Mouse (Mus musculus): ENCODE data around the gene Cbfb. TPM values are rescaled to one million over a fixed set of nuclear protein-coding genes. Genes with fewer than 3 reads are reported as not detected.
A peak's percentile ranks its signal among the peaks of the same experiment; 100 is the strongest.

Cbfb gene
- polyA plus RNA-seq, 1 experiment from 2014 or later: 59.7 TPM

- Histone ChIP-seq H3K9ac (ENCODE audit: low read depth, low read length) (0 out of 2 replicates have a peak overlapping the region, but pooled peaks have one; percentile 10), H3K27me3 (ENCODE audit: insufficient read depth, low read length) (no peaks in the 10 kb centered on the region), H3K36me3 (ENCODE audit: insufficient read depth, low read length) (no peaks in the 10 kb centered on the region), H3K4me2 (ENCODE audit: low read length) (peak overlapping the region; percentile 58), H3K4me1 (replicated peaks; ENCODE audit: insufficient read depth, low read length) (0 out of 2 replicates have a peak, but pooled peaks cover 7% of the 10 kb centered on the region), H3K4me3 (replicated peaks; ENCODE audit: low read depth, low read length) (peak overlapping the region; percentile 17), H3K27ac (no peak overlapping the region), H3K9me3 (replicated peaks; ENCODE audit: low read length) (no peaks in the 10 kb centered on the region)
- TF ChIP-seq CTCF (IDR thresholded peaks at IDR 0.05; ENCODE audit: low read depth): peak; percentile 20; the same call in 1 of the 2 replicates
- WGBS: 3% methylated on average over 27 of the region's 27 CpGs
- ATAC-seq (replicated peaks; ENCODE audit: low FRiP score, low read depth): peak; percentile 81
- DNase-seq (ENCODE audit: low spot score): peak; percentile 76
These were observed 17.7 kb upstream of the Cbfb start for GRCm38 (mm10) chr8:105152623-105153398.

GRCm38 (mm10) chr8:105154316-105154715, 16.2 kb upstream of the Cbfb start:
- DNase-seq (ENCODE audit: low spot score) (no peak), ATAC-seq (replicated peaks; ENCODE audit: low FRiP score, low read depth) (no peak)
- Histone ChIP-seq H3K27ac (no peak overlapping the region), H3K4me3 (replicated peaks; ENCODE audit: low read depth, low read length) (no peak overlapping the region), H3K4me2 (ENCODE audit: low read length) (no peak overlapping the region), H3K27me3 (ENCODE audit: insufficient read depth, low read length) (no peaks in the 10 kb centered on the region), H3K36me3 (ENCODE audit: insufficient read depth, low read length) (no peaks in the 10 kb centered on the region), H3K4me1 (replicated peaks; ENCODE audit: insufficient read depth, low read length) (0 out of 2 replicates have a peak, but pooled peaks cover 7% of the 10 kb centered on the region), H3K9ac (ENCODE audit: low read depth, low read length) (no peak overlapping the region), H3K9me3 (replicated peaks; ENCODE audit: low read length) (no peaks in the 10 kb centered on the region)
- TF ChIP-seq CTCF (IDR thresholded peaks at IDR 0.05; ENCODE audit: low read depth): no peak
- WGBS: 86% methylated on average over 5 of the region's 5 CpGs

DNA sequence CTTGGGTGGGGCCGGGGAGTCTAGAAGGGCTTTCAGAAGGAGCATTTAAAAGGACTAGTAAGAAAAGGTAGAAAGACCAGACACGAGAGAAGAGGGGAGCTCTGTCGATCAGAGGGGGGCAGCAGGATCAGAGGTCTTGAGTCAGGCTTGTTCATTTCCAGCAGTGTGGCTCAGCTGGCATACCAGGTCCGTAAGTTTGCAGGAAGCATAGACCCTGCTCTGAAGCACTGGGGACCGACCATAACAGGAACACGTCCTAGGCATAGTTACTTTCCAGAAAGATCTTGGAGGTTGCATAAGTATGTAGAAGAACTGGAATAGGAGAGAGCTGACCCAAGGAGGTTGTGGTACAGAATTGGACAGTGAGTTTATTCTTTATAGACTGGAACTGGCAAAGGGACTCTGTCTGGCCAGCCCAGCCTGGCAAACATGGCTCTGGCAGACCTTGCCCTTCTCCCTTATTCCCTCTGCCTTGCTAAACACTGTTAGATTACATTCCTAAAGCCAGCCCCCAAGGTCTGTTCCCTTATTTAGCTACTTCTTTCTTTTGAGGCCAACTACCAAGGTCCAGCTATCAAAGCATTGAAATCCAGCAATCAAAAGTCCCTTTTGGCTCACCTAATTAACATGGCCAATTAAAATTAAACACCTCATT, 15.3 kb upstream of the Cbfb start:
- no peak overlapping the region for H3K27ac ChIP-seq
- no peaks in the 10 kb centered on the region for H3K9me3 ChIP-seq (replicated peaks; ENCODE audit: low read length)
- no peak for TF ChIP-seq CTCF (IDR thresholded peaks at IDR 0.05; ENCODE audit: low read depth)
- 87% methylated on average over 6 of the region's 6 CpGs for WGBS
- no peak overlapping the region for H3K9ac ChIP-seq (ENCODE audit: low read depth, low read length)
- H3K4me1 ChIP-seq (replicated peaks; ENCODE audit: insufficient read depth, low read length): 0 out of 2 replicates have a peak, but pooled peaks cover 7% of the 10 kb centered on the region
- H3K36me3 ChIP-seq (ENCODE audit: insufficient read depth, low read length): no peaks in the 10 kb centered on the region
- H3K27me3 ChIP-seq (ENCODE audit: insufficient read depth, low read length): no peaks in the 10 kb centered on the region
- DNase-seq (ENCODE audit: low spot score) (no peak), ATAC-seq (replicated peaks; ENCODE audit: low FRiP score, low read depth) (no peak)
- H3K4me2 ChIP-seq (ENCODE audit: low read length): no peak overlapping the region
- H3K4me3 ChIP-seq (replicated peaks; ENCODE audit: low read depth, low read length): no peak overlapping the region

DNA sequence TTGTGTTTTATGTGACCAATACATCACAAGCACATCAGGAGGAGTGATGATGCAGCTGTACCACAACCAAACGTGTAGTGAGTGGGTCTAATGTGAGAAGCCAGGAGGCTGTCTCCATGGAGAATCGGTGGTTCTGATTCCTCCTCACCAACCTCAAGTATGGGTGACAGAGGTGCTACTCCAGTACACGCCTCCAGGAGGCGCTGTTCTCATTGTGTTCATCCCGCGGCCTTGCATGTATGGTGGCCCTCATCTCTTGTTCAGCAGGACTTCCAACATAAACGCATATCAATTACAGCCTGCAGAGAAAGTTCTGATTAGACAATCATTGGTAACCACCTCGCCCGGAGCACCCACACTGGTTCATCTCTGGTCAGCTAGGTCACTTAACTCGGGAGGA, 12.9 kb upstream of the Cbfb start:
- TF ChIP-seq CTCF (IDR thresholded peaks at IDR 0.05; ENCODE audit: low read depth): peak; percentile 68
- no peaks in the 10 kb centered on the region for H3K36me3 ChIP-seq (ENCODE audit: insufficient read depth, low read length)
- H3K9ac ChIP-seq (ENCODE audit: low read depth, low read length): no peak overlapping the region
- H3K9me3 ChIP-seq (replicated peaks; ENCODE audit: low read length): no peaks in the 10 kb centered on the region
- H3K27me3 ChIP-seq (ENCODE audit: insufficient read depth, low read length): no peaks in the 10 kb centered on the region
- 54% methylated on average over 10 of the region's 10 CpGs for WGBS
- H3K4me1 ChIP-seq (replicated peaks; ENCODE audit: insufficient read depth, low read length): 0 out of 2 replicates have a peak, but pooled peaks cover 7% of the 10 kb centered on the region
- ATAC-seq (replicated peaks; ENCODE audit: low FRiP score, low read depth) (no peak), DNase-seq (ENCODE audit: low spot score) (peak; percentile 46)
- no peak overlapping the region for H3K4me2 ChIP-seq (ENCODE audit: low read length)
- no peak overlapping the region for H3K4me3 ChIP-seq (replicated peaks; ENCODE audit: low read depth, low read length)
- H3K27ac ChIP-seq: no peak overlapping the region

DNA sequence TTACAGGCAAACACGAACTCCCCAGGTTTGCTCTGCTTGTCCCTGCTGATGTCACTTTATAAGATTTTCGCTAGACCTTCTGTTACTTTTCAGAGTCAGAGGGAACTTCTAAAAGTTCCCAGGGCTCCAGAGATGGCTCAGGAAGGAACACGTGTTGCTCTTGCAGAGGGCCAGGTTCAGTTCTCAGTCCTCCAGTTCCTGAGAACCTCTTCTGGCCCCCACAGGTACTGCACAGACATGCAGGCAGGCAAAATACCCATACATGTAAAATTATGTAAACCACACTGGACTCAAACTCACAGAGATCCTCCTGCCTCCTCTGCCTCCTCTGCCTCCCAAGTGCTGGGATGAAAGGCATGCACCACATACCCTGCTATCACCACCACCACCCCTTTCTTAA, 12.4 kb upstream of the Cbfb start:
- Histone ChIP-seq H3K4me3 (replicated peaks; ENCODE audit: low read depth, low read length) (no peak overlapping the region), H3K4me2 (ENCODE audit: low read length) (no peak overlapping the region), H3K27ac (no peak overlapping the region), H3K36me3 (ENCODE audit: insufficient read depth, low read length) (no peaks in the 10 kb centered on the region), H3K27me3 (ENCODE audit: insufficient read depth, low read length) (no peaks in the 10 kb centered on the region), H3K9me3 (replicated peaks; ENCODE audit: low read length) (no peaks in the 10 kb centered on the region), H3K4me1 (replicated peaks; ENCODE audit: insufficient read depth, low read length) (0 out of 2 replicates have a peak, but pooled peaks cover 3% of the 10 kb centered on the region), H3K9ac (ENCODE audit: low read depth, low read length) (no peak overlapping the region)
- DNase-seq (ENCODE audit: low spot score) (no peak), ATAC-seq (replicated peaks; ENCODE audit: low FRiP score, low read depth) (no peak)
- 67% methylated on average over 3 of the region's 3 CpGs for WGBS
- peak; percentile 8; the same call in 1 of the 2 replicates for TF ChIP-seq CTCF (IDR thresholded peaks at IDR 0.05; ENCODE audit: low read depth)

- Histone ChIP-seq H3K27me3 (ENCODE audit: insufficient read depth, low read length) (no peaks in the 10 kb centered on the region), H3K4me1 (replicated peaks; ENCODE audit: insufficient read depth, low read length) (no peaks in the 10 kb centered on the region), H3K9ac (ENCODE audit: low read depth, low read length) (no peak overlapping the region), H3K27ac (no peak overlapping the region), H3K4me3 (replicated peaks; ENCODE audit: low read depth, low read length) (no peak overlapping the region), H3K4me2 (ENCODE audit: low read length) (no peak overlapping the region), H3K9me3 (replicated peaks; ENCODE audit: low read length) (no peaks in the 10 kb centered on the region), H3K36me3 (ENCODE audit: insufficient read depth, low read length) (no peaks in the 10 kb centered on the region)
- ATAC-seq (replicated peaks; ENCODE audit: low FRiP score, low read depth): no peak
- WGBS: 18% methylated on average over 3 of the region's 3 CpGs
- DNase-seq (ENCODE audit: low spot score): no peak
- TF ChIP-seq CTCF (IDR thresholded peaks at IDR 0.05; ENCODE audit: low read depth): no peak
These were observed 9.3 kb upstream of the Cbfb start for GRCm38 (mm10) chr8:105161121-105161652.
